Mouse (Mus musculus) frontal cortex, postnatal 36 days (tissue): ENCODE data around the gene Mpdz.
A peak's percentile ranks its signal among the peaks of the same experiment; 100 is the strongest.

Experiments
- DNase-seq, 2 experiments: peaks; one replicate each; pipeline ENCODE4 v3.0.0; 2022; ENCODE audit warnings: low spot score in 2 of 2

Mpdz gene

DNA sequence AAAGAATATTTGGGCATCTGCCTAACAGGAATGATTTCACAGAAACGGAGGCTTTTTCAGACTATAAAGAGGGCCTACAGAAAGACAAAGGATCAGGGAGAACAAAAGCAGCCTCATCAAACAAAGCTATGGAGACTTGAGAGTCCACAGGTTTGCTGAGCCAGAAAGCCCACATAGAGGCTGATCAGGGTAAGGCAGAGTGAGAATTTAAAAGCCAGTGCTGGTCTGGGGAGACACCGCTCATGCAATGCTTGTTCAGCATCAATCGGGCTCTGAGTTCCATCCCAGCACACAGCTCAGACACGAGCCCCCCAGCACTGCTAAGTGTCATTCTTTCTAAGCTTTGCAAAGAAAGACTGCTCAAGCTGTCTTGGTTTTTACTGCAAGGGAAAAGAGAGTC lies 162.5 kb downstream of the Mpdz start:
- no peak for DNase-seq

GRCm38 (mm10) chr4:81279451-81279850 lies 163.2 kb downstream of the Mpdz start:
- DNase-seq = no peak

DNA sequence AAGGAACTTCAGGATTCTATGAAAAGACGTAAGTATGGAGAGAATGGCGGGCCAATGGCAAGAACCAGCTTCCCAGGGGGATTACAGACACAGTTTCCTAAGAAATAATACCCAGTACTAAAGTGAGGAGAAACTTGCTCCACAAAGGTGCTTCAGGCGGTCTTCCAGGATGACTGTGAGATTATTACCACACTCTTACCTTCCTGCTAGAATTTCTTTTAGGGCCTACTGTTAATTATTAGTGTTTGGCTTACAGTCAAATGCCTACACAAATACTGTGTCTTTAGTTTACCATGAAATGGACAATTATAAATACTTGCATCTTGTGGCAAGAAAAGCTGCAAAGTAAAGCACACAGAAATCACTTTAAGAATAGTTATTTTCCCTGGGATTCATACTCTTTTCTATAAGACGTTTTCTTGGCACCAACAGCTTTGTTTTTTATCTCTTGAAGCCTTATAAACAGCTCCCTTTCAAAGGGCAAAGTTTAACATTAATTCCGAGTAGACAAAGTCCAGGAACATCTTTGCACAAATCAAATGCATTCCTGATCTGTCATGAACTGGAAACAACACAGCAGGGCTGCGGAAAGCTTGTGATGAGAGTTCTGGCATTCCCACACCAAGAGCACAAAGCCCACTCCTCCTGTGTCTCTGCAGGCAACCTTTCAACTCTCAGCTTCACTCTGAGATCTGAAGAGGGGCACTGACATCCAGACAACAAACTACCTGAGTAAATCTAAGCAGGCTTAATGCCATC lies 166.5 kb downstream of the Mpdz start:
- DNase-seq = no peak

- no peak for DNase-seq
Measured at GRCm38 (mm10) chr4:81273067-81273466, 169.5 kb downstream of the Mpdz start.

DNA sequence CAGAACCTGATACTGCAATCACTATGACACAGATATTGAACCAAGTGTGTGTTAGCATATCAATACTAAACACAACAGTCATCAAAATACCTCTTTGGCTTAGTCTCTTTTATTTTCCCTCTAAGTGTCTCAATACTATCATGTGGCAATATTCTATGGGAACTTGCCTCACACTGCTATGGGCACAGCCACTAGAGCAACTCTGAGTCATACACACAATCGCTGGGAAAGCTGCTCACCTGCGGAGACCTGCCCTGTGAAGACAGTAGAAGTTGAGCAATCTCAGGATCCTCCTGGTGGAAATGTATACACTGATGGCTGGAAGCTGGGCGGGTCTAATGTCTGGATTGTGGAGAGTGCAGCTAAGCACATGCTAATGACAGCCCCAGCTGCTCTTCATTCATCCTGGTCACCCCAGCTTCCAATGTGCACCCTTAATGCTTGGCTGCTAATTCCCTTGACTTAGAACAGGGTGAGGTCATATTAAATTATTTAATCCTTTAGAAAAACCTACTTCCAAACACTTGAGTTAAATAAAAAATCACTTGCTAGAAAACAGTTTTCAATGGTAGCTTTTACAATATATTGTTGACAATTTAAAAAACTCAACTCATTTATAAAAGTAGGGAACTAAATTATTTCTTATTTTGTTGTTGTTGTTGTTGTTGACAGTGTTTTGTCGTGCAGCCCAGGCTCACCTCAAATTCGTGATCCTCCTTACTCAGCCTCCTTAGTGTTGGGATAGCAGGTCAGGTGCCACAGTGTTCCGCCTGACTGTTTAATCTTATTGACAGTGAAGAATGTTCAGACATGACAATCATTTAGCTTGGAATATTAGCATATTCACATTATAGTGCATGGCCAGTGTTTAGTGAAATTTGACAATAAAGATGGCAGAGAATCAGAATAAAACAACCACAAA lies 189.5 kb downstream of the Mpdz start:
- no peak for DNase-seq

- no peak for DNase-seq
Measured at GRCm38 (mm10) chr4:81252334-81252733, 190.3 kb downstream of the Mpdz start.

DNA sequence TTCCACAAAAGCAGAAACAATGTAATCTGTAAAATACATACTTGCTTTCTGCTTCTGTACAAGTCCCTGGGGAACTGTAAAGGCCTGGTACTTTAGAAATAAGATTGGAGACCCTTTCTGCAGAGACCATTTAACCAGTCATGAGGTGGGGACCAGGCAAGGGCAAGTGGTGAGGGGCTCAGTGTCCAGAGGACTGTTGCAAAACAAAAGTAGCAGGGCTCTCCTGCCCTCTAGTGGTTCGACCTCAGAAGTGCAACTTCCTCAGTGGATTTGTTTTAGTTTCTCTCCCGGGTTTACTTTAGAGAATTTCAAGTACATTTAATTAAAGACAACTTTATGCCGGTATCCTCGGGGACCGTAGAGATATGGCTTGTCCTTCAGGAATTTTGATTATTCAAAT lies 190.7 kb downstream of the Mpdz start:
- peak; percentile 54 to 57 for DNase-seq

GRCm38 (mm10) chr4:81249245-81249644 lies 193.4 kb downstream of the Mpdz start:
- DNase-seq = no peak

GRCm38 (mm10) chr4:81236227-81236626 lies 206.4 kb downstream of the Mpdz start:
- no peak for DNase-seq
